Mouse (Mus musculus) midbrain, embryonic 13.5 days (tissue): ENCODE measurements around the gene Chrm4. TPM values are rescaled to one million over a fixed set of nuclear protein-coding genes. Genes with fewer than 3 reads are reported as not detected.

Experiments
- ATAC-seq: fragments of 200-750 bp; cut with Nextera tagmentation; 2 replicates; pipeline ENCODE4 v1.8.0; 2017; ENCODE audit warnings: mild to moderate bottlenecking, moderate TSS enrichment, moderate library complexity
- H3K27ac ChIP-seq: fragments of 300-500 bp; sonication (generic); 2 replicates; pipeline ENCODE4 v1.5.1; 2015; ENCODE audit warnings: inconsistent platforms, mild to moderate bottlenecking, moderate library complexity
- H3K27me3 ChIP-seq: fragments of 300-500 bp; sonication (generic); 2 replicates; pipeline ENCODE4 v1.6.1; 2015; ENCODE audit warnings: mild to moderate bottlenecking, inconsistent platforms
- H3K36me3 ChIP-seq: fragments of 300-500 bp; sonication (generic); 2 replicates; pipeline ENCODE4 v1.6.1; 2015; ENCODE audit warnings: mild to moderate bottlenecking, inconsistent platforms
- H3K4me1 ChIP-seq: fragments of 300-500 bp; sonication (generic); replicated peaks from 2 replicates; pipeline ENCODE4 v1.6.1; 2015; ENCODE audit warnings: inconsistent platforms
- H3K4me2 ChIP-seq: fragments of 300-500 bp; sonication (generic); replicated peaks from 2 replicates; pipeline ENCODE4 v1.6.1; 2015; ENCODE audit warnings: moderate library complexity, mild to moderate bottlenecking, inconsistent platforms
- H3K4me3 ChIP-seq: fragments of 300-500 bp; sonication (generic); replicated peaks from 2 replicates; pipeline ENCODE4 v1.5.1; 2015; ENCODE audit warnings: mild to moderate bottlenecking, inconsistent platforms
- H3K9ac ChIP-seq: fragments of 300-500 bp; sonication (generic); replicated peaks from 2 replicates; pipeline ENCODE4 v1.6.1; 2015; ENCODE audit warnings: mild to moderate bottlenecking, inconsistent platforms
- H3K9me3 ChIP-seq: fragments of 300-500 bp; sonication (generic); 2 replicates; pipeline ENCODE4 v1.6.1; 2016; ENCODE audit warnings: mild to moderate bottlenecking, inconsistent platforms
- WGBS: fragments of 180-500 bp; shearing (Covaris S2); methylation state at CpG from one replicate; pipeline ENCODE4 v1.1.7; 2015; 5-methylcytosine and 5-hydroxymethylcytosine counted together
- polyA plus RNA-seq: library from polyadenylated mRNA; unstranded; fragments of >200 nt; fragmentation: Nextera tagmentation; extraction: Ambion mirVana; gene quantifications from 2 replicates; pipeline ENCODE4 v1.2.1, GENCODE M21; 2015

The Chrm4 gene
- polyA plus RNA-seq, 1 experiment from 2014 or later, result 0.54 TPM

GRCm38 (mm10) chr2:91923415-91924337 is 3.4 kb upstream of the Chrm4 start:
- WGBS, result 4% methylated on average over 54 of the region's 54 CpGs
- peaks cover 69% of the 10 kb centered on the region for H3K27me3 ChIP-seq
- peaks cover 29% of the 10 kb centered on the region for H3K4me1 ChIP-seq
- 0 out of 2 replicates have a peak overlapping the region, but pooled peaks have one; percentile 8 for H3K9ac ChIP-seq
- no peaks in the 10 kb centered on the region for H3K9me3 ChIP-seq
- no peak; the same call in 1 of the 2 replicates for ATAC-seq
- peaks cover 7% of the 10 kb centered on the region; the same call in 1 of the 2 replicates for H3K36me3 ChIP-seq
- H3K4me3 ChIP-seq, result peak overlapping the region; percentile 60
- H3K4me2 ChIP-seq, result peak overlapping the region; percentile 72
- no peak overlapping the region for H3K27ac ChIP-seq

GRCm38 (mm10) chr2:91924726-91925125 is 2.3 kb upstream of the Chrm4 start:
- Histone ChIP-seq H3K9me3 (no peaks in the 10 kb centered on the region), H3K36me3 (peaks cover 1% of the 10 kb centered on the region; the same call in 1 of the 2 replicates), H3K27me3 (peaks cover 67% of the 10 kb centered on the region), H3K9ac (no peak overlapping the region), H3K4me1 (peaks cover 40% of the 10 kb centered on the region), H3K4me3 (no peak overlapping the region), H3K27ac (no peak overlapping the region), H3K4me2 (no peak overlapping the region)
- WGBS, result 77% methylated on average over 1 of the region's 1 CpGs
- ATAC-seq, result no peak

DNA sequence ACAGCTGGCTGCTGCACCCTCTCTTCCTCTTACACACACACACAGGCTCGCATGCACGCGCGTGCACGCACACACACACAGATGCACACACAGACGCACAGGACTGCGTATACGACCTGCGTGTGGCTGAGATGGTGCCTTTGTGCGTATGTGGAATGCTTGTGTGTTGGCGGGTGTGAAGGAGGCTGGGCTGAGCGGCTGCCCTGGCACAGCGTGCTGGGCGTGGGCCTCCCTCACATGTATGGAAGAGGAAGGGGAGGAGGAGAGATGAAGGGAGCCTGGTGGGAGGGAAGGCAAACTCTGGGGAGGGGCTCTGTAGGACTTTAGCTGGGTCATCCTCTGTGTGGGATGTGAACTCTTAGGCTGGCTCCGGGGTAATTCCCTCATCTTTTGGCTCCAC is 1.6 kb upstream of the Chrm4 start:
- 92% methylated on average over 15 of the region's 15 CpGs for WGBS
- no peaks in the 10 kb centered on the region for H3K9me3 ChIP-seq
- no peak overlapping the region for H3K4me3 ChIP-seq
- peaks cover 60% of the 10 kb centered on the region for H3K27me3 ChIP-seq
- no peak overlapping the region for H3K27ac ChIP-seq
- no peak overlapping the region for H3K9ac ChIP-seq
- no peak overlapping the region for H3K4me2 ChIP-seq
- H3K4me1 ChIP-seq, result peaks cover 45% of the 10 kb centered on the region
- ATAC-seq, result no peak
- no peaks in the 10 kb centered on the region for H3K36me3 ChIP-seq

- Histone ChIP-seq H3K36me3 (no peaks in the 10 kb centered on the region), H3K4me1 (peaks cover 50% of the 10 kb centered on the region), H3K4me3 (no peak overlapping the region), H3K27ac (no peak overlapping the region), H3K27me3 (peaks cover 38% of the 10 kb centered on the region), H3K9ac (no peak overlapping the region), H3K9me3 (no peaks in the 10 kb centered on the region), H3K4me2 (0 out of 2 replicates have a peak overlapping the region, but pooled peaks have one; percentile 5)
- no peak for ATAC-seq
- WGBS, result 51% methylated on average over 34 of the region's 34 CpGs
Measured at GRCm38 (mm10) chr2:91927826-91928533, 931 bp downstream of the Chrm4 start.

DNA sequence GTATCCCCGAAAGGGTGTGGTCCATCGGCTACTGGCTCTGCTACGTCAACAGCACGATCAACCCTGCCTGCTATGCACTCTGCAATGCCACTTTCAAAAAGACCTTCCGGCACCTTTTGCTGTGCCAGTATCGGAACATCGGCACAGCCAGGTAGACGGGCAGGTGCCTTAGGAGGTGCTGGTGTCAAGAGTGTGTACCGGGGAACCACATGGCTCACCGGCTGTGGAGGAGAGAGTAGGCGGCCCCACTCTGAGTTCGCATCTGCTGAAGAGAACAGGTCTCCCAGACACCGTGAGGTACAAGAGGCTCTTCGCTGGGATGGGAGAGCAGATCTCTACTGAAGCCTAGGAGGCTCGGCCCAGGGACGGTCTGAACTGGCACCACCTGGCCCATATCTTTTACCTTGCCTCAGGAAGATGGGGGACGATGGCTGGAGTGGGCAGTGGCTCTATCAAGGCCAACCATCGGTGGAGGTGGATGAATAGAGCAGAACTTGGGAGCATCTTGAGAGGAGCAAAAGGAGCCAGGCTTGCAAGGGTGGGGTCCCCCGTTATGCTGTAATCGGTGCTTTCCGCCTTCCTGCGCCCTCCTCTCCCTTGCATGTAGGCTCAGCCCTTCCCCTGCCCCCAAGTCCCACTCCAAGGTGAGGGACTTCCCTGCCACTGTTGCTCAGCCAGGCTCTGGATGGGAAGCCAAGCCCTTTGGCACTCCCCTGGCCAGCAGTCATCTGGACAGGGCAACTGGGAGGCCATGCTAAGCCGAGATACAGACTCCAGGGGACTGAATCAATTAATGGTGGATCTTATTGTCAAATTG is 1.7 kb downstream of the Chrm4 start:
- no peaks in the 10 kb centered on the region; the same call in 1 of the 2 replicates for H3K36me3 ChIP-seq
- no peak overlapping the region for H3K4me3 ChIP-seq
- H3K27me3 ChIP-seq, result peaks cover 32% of the 10 kb centered on the region
- no peak overlapping the region for H3K4me2 ChIP-seq
- H3K4me1 ChIP-seq, result peaks cover 50% of the 10 kb centered on the region
- no peaks in the 10 kb centered on the region for H3K9me3 ChIP-seq
- H3K9ac ChIP-seq, result no peak overlapping the region
- WGBS, result 74% methylated on average over 23 of the region's 23 CpGs
- ATAC-seq, result no peak
- no peak overlapping the region for H3K27ac ChIP-seq

GRCm38 (mm10) chr2:91929455-91929854 is 2.4 kb downstream of the Chrm4 start:
- H3K4me1 ChIP-seq, result peaks cover 50% of the 10 kb centered on the region
- no peaks in the 10 kb centered on the region for H3K9me3 ChIP-seq
- 56% methylated on average over 3 of the region's 3 CpGs for WGBS
- H3K27me3 ChIP-seq, result peaks cover 25% of the 10 kb centered on the region
- H3K4me2 ChIP-seq, result peak overlapping the region; percentile 72
- H3K27ac ChIP-seq, result no peak overlapping the region
- H3K4me3 ChIP-seq, result peak overlapping the region; percentile 58; the same call in 1 of the 2 replicates
- peaks cover 2% of the 10 kb centered on the region for H3K36me3 ChIP-seq
- peak overlapping the region; percentile 51 for H3K9ac ChIP-seq
- ATAC-seq, result no peak

- 6% methylated on average over 12 of the region's 12 CpGs for WGBS
- Histone ChIP-seq H3K4me2 (peak overlapping the region; percentile 72), H3K9ac (peak overlapping the region; percentile 51), H3K27ac (peak overlapping the region; percentile 30; the same call in 1 of the 2 replicates), H3K4me1 (peaks cover 50% of the 10 kb centered on the region), H3K4me3 (peak overlapping the region; percentile 58), H3K27me3 (peaks cover 21% of the 10 kb centered on the region), H3K9me3 (no peaks in the 10 kb centered on the region), H3K36me3 (peaks cover 7% of the 10 kb centered on the region)
- ATAC-seq, result peak; percentile 12; the same call in 1 of the 2 replicates
Measured at GRCm38 (mm10) chr2:91929936-91930335, 2.9 kb downstream of the Chrm4 start.

- H3K4me1 ChIP-seq, result peaks cover 50% of the 10 kb centered on the region
- peak overlapping the region; percentile 86 for H3K9ac ChIP-seq
- peak; percentile 2; the same call in 1 of the 2 replicates for ATAC-seq
- H3K9me3 ChIP-seq, result no peaks in the 10 kb centered on the region
- peak overlapping the region; percentile 58 for H3K4me3 ChIP-seq
- 0% methylated on average over 23 of the region's 23 CpGs for WGBS
- H3K36me3 ChIP-seq, result peaks cover 15% of the 10 kb centered on the region
- H3K27me3 ChIP-seq, result peaks cover 12% of the 10 kb centered on the region
- peak overlapping the region; percentile 72 for H3K4me2 ChIP-seq
- peak overlapping the region; percentile 89 for H3K27ac ChIP-seq
Measured at GRCm38 (mm10) chr2:91930761-91931291, 3.8 kb downstream of the Chrm4 start.

- ATAC-seq, result peak; percentile 77
- no peaks in the 10 kb centered on the region for H3K9me3 ChIP-seq
- H3K4me1 ChIP-seq, result peaks cover 50% of the 10 kb centered on the region
- peak overlapping the region; percentile 89 for H3K27ac ChIP-seq
- peak overlapping the region; percentile 58 for H3K4me3 ChIP-seq
- H3K36me3 ChIP-seq, result peaks cover 22% of the 10 kb centered on the region
- peak overlapping the region; percentile 86 for H3K9ac ChIP-seq
- peak overlapping the region; percentile 72 for H3K4me2 ChIP-seq
- 0 out of 2 replicates have a peak, but pooled peaks cover 5% of the 10 kb centered on the region for H3K27me3 ChIP-seq
- under 1% methylated on average over 44 of the region's 50 CpGs for WGBS
Measured at GRCm38 (mm10) chr2:91931328-91932159, 4.5 kb downstream of the Chrm4 start.

- WGBS, result 2% methylated on average over 16 of the region's 16 CpGs
Measured at GRCm38 (mm10) chr2:91932160-91932711, 5.2 kb downstream of the Chrm4 start, which contains the start of gene Mdk. TSS of gene Mdk (minus strand) at chr2:91932297.

More at GRCm38 (mm10) chr2:91932160-91932711, 5.2 kb downstream of the Chrm4 start, which contains the start of gene Mdk:
- Histone ChIP-seq H3K27ac (peak within 1 kb of the TSS; percentile 89), H3K4me3 (peak within 1 kb of the TSS; percentile 58), H3K27me3 (0 out of 2 replicates have a peak, but pooled peaks cover 5% of the 10 kb centered on the region), H3K4me1 (peaks cover 52% of the 10 kb centered on the region), H3K9ac (peak within 1 kb of the TSS; percentile 86), H3K4me2 (peak within 1 kb of the TSS; percentile 72), H3K9me3 (no peaks in the 10 kb centered on the region), H3K36me3 (peaks cover 29% of the 10 kb centered on the region)
- ATAC-seq, result no peak
